Mouse (Mus musculus) embryonic facial prominence, embryonic 10.5 days (tissue): ENCODE results near the gene Lin37. TPM values are rescaled to one million over a fixed set of nuclear protein-coding genes. Genes with fewer than 3 reads are reported as not detected.

Experiments
- DNase-seq: peaks from one replicate; pipeline ENCODE4 v3.0.0-alpha.2; 2017; ENCODE audit warnings: low spot score
- H3K27ac ChIP-seq: fragments of 300-500 bp; sonication (generic); replicated peaks from 2 replicates; pipeline ENCODE4 v1.5.1; 2016; ENCODE audit warnings: mild to moderate bottlenecking
- H3K27me3 ChIP-seq: fragments of 300-500 bp; sonication (generic); replicated peaks from 2 replicates; pipeline ENCODE4 v1.6.1; 2016; ENCODE audit warnings: low read depth, mild to moderate bottlenecking; ENCODE audit not compliant: poor library complexity, severe bottlenecking
- H3K36me3 ChIP-seq: fragments of 300-500 bp; sonication (generic); replicated peaks from 2 replicates; pipeline ENCODE4 v1.6.1; 2016; ENCODE audit warnings: mild to moderate bottlenecking, moderate library complexity
- H3K4me1 ChIP-seq: fragments of 300-500 bp; sonication (generic); 2 replicates; pipeline ENCODE4 v1.6.1; 2016
- H3K4me3 ChIP-seq: fragments of 300-500 bp; sonication (generic); 2 replicates; pipeline ENCODE4 v1.5.1; 2016; ENCODE audit warnings: mild to moderate bottlenecking, moderate library complexity
- H3K9me3 ChIP-seq: fragments of 300-500 bp; sonication (generic); 2 replicates; pipeline ENCODE4 v1.6.1; 2016; ENCODE audit warnings: mild to moderate bottlenecking
- WGBS: fragments of 180-500 bp; shearing (Covaris S2); methylation state at CpG from one replicate; pipeline ENCODE4 v1.1.7; 2016; 5-methylcytosine and 5-hydroxymethylcytosine counted together
- polyA plus RNA-seq: library from polyadenylated mRNA; unstranded; fragments of >200 nt; fragmentation: Nextera tagmentation; extraction: Ambion mirVana; gene quantifications from 2 replicates; pipeline ENCODE4 v1.2.1, GENCODE M21; 2016

The Lin37 gene
- polyA plus RNA-seq = 42.5 and 45.2 TPM in 2 replicates

DNA sequence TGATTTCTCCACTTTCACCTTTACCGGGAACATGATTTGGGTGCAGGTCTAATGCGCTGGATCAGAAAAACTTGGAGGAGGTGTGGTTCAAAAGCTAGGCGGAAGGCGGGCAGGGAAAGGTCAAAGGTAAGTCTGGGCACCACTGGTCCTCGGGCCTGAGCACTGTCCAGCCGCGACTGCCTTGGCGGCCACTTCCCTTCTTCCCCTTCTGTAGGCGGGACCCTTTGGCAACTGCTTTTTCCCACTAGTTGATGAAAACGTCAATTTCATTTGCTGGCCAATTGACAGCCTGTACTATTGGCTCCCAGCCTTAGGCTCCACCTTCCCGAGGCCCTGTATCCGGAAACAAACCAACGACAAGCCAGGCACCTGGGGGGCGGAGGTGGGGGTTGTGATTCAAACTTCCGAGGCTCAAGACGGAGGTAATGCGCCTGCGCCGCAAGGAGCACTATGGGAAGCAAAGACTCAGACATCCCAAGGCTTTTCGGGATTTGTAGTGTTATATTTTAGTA, at the start of gene Lin37:
TSS of gene Lin37 (minus strand) at position 396 of the 512 bp plus-strand sequence.
- H3K4me3 ChIP-seq = peak within 1 kb of the TSS; percentile 64
- peaks cover 37% of the 10 kb centered on the region for H3K4me1 ChIP-seq
- under 1% methylated on average over 20 of the region's 20 CpGs for whole genome bisulfite sequencing
- H3K9me3 ChIP-seq = no peaks in the 10 kb centered on the region
- H3K27ac ChIP-seq = peak within 1 kb of the TSS; percentile 72
- no peaks in the 10 kb centered on the region for H3K27me3 ChIP-seq
- H3K36me3 ChIP-seq = peaks cover 42% of the 10 kb centered on the region
- peak; percentile 96 for DNase-seq

DNA sequence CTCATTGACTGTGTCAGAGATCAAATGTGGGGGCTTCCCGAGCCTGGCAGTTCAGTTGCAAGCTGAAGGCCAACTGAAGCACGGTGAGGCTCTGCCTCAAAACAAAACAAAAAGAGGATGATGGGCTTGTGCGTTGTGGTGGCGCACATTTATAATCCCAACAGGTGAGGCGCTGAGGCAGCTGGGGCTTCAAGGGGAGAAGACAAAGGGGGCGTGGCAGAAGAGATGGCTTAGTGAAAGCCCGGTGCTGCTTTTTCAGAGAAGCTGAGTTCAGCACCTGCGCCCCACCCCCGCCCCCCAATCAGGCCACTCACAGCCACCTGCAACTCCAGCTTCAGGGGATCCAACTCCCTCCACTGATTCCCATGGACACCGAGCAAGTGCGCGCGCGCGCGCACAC, 48.8 kb upstream of the Lin37 start:
- Histone ChIP-seq H3K4me3 (no peak overlapping the region; the same call in 1 of the 2 replicates), H3K36me3 (no peaks in the 10 kb centered on the region), H3K27ac (no peak overlapping the region), H3K4me1 (0 out of 2 replicates have a peak, but pooled peaks cover 7% of the 10 kb centered on the region), H3K27me3 (no peaks in the 10 kb centered on the region), H3K9me3 (no peaks in the 10 kb centered on the region)
- peak; percentile 13 for DNase-seq
- WGBS = 46% methylated on average over 16 of the region's 16 CpGs

DNA sequence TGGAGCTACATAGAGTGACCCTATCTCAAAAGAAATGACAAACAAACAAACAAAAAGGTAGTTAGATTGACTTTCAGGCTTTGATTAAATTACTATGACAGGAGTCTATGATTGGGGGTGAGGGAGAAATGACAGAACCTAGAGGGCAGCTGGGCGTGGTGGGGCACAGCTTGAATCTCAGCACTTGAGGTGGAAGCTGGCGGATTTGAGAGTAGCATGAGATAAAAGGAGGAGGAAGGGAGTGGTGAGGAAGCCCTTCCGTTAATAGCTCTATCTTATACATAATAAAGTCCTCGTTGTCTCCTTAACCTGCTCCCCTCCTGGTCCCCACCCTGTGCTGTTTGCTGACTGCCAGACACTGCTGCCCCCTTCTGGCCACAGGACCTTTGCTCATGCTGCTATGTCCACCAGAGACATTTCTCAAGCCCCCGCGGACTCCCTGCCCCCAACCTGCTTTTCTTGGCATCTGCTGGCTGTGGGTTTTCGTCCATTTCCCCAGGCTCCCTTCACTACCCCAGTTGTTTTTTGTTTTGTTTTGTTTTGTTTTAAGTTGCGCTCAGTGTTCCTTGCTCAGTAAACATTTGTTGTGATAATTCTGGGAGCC, 48.2 kb upstream of the Lin37 start:
- Histone ChIP-seq H3K4me1 (peaks cover 14% of the 10 kb centered on the region), H3K4me3 (no peak overlapping the region; the same call in 1 of the 2 replicates), H3K9me3 (no peaks in the 10 kb centered on the region), H3K27me3 (no peaks in the 10 kb centered on the region), H3K27ac (no peak overlapping the region), H3K36me3 (no peaks in the 10 kb centered on the region)
- 33% methylated on average over 8 of the region's 8 CpGs for WGBS
- peak; percentile 71 for DNase-seq

DNA sequence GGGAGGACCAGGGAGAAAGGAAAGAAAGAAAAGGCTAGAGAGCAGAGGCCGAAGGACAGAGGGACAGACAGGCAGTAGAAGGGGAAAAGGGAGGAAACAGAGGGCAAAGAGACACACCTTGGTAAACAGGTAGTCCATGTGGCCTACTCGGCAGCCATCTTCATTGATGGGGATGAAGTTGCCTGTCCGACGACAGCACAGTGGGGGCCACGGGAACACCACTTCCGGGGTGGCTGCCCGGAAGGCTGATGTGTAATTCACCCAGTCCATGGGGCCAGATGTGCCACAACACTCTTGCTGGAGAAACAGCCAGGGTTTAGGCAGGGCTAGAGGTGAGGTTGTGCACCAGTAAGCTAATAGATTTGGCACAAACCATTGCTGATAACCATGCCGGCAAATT, 45.3 kb upstream of the Lin37 start:
- Histone ChIP-seq H3K4me1 (peaks cover 20% of the 10 kb centered on the region), H3K4me3 (no peak overlapping the region), H3K27me3 (no peaks in the 10 kb centered on the region), H3K36me3 (no peaks in the 10 kb centered on the region), H3K27ac (0 out of 2 replicates have a peak overlapping the region, but pooled peaks have one; percentile 8), H3K9me3 (no peaks in the 10 kb centered on the region)
- no peak for DNase-seq
- 90% methylated on average over 8 of the region's 8 CpGs for WGBS

DNA sequence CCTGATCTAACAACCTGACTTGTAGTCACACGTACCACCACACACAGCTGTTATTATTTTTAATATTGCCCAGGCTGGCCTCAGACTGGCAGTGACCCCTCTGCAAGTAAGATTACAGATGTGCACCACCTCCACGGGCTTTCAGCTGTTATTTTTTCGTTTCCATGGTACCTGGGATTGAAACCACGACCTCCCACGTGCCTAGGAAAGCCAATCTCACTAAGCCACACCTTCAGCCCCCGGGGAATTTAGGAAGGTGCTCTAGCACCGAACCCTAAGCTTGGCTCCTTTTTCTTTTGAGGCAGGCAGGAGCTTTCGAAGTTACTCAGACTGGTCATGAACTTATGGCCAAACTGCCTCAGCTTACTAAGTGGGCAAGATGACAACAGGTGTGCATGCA, 44.8 kb upstream of the Lin37 start:
- Histone ChIP-seq H3K27ac (0 out of 2 replicates have a peak overlapping the region, but pooled peaks have one; percentile 8), H3K9me3 (no peaks in the 10 kb centered on the region), H3K27me3 (no peaks in the 10 kb centered on the region), H3K4me3 (no peak overlapping the region), H3K4me1 (peaks cover 23% of the 10 kb centered on the region), H3K36me3 (no peaks in the 10 kb centered on the region)
- no peak for DNase-seq
- 54% methylated on average over 8 of the region's 8 CpGs for WGBS

DNA sequence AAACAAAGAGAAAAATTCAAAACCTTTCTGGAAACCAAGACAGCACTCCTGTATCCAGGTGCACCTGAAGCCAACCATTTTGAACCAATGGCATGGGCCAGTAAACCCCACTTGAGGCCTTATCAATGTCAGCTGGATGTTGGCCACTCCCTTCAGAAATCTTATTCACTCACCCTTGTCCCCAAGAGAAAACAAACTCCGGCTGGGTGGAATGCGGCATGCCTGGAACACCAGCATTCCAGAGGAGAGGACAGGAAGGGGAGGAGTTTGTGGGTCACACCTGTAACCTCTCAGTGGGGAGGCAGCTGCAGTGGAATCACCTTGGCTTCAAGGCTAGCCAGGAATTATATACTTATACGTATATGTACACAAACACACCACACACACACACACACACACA, 42.9 kb upstream of the Lin37 start:
- Histone ChIP-seq H3K4me1 (peaks cover 18% of the 10 kb centered on the region), H3K27ac (no peak overlapping the region; the same call in 1 of the 2 replicates), H3K27me3 (no peaks in the 10 kb centered on the region), H3K9me3 (no peaks in the 10 kb centered on the region), H3K4me3 (no peak overlapping the region), H3K36me3 (no peaks in the 10 kb centered on the region)
- peak; percentile 62 for DNase-seq
- 42% methylated on average over 3 of the region's 3 CpGs for WGBS

DNA sequence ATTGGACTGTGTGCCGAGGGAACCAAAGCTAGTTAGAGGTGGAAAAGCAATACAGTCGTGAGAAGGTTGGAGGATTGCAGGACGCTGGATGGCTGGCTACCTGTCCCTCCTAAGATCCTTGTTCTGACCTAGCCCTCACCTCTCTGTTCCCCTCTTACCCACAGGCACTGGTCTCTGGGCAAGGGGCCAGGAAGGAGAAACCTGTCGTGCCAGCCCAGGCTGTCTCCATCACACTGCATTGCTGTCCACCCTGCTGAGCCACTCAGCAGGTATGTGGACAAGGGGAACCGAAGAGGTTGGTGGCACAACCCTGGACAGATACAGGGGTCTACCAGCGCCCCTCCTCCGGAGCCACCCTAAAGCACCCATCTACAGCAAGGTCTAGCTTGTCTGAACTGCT, 41.0 kb upstream of the Lin37 start:
- Histone ChIP-seq H3K27ac (no peak overlapping the region), H3K36me3 (no peaks in the 10 kb centered on the region), H3K4me3 (peak overlapping the region; percentile 8; the same call in 1 of the 2 replicates), H3K27me3 (no peaks in the 10 kb centered on the region), H3K4me1 (peaks cover 18% of the 10 kb centered on the region), H3K9me3 (no peaks in the 10 kb centered on the region)
- 78% methylated on average over 7 of the region's 7 CpGs for WGBS
- DNase-seq = no peak

DNA sequence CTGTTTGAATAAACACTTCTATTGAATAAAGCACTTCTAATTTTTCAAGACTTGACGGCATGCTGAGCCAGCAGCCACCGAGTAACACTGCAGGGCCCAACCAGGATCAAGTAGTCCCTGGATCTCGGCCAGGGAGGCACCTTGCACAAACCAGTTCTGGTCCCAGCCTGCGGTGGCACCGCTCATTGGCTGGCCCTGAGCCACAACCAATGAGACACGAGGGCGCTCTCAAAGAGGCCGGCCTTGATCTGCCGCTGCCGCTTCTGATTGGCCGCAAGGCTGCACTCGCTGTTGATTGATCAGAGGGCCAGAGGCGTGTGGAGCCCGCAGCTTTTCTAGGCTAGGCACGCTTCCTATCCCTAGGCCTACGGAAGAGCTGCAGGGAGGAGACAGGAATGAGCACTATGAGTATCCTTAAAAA, 40.3 kb upstream of the Lin37 start:
- peak overlapping the region; percentile 25; the same call in 1 of the 2 replicates for H3K4me3 ChIP-seq
- no peak overlapping the region for H3K27ac ChIP-seq
- no peaks in the 10 kb centered on the region for H3K9me3 ChIP-seq

DNA sequence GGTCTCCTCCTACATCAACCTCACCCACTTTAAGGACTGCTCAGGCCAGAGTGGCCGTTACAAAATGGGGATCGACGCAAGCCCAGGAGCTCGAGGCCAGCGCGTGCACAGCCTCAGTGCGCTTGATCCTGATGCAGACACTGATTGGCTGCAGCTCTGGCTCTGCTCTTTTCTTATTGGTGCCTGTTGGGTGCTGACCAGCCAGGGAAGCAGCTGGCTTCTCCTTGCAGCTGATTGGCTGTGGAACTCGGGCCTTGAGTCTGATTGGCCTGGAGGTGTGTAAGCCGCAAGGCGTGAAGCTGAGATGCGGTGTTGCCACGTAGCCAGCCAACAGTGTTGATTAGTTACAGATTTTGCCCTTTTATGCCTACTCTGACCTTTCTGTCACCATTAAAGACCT, 39.1 kb upstream of the Lin37 start, which contains the start of gene Zbtb32:
TSS of gene Zbtb32 (minus strand) at position 124 of the 400 bp plus-strand sequence.
- H3K27ac ChIP-seq = no peak within 1 kb of the TSS
- no peak for DNase-seq
- 92% methylated on average over 12 of the region's 12 CpGs for WGBS

More for the DNA sequence above, 40.3 kb upstream of the Lin37 start:
- 2% methylated on average over 16 of the region's 16 CpGs for WGBS
- DNase-seq = peak; percentile 85
- H3K4me1 ChIP-seq = peaks cover 18% of the 10 kb centered on the region
- no peaks in the 10 kb centered on the region for H3K36me3 ChIP-seq
- no peaks in the 10 kb centered on the region for H3K27me3 ChIP-seq

DNA sequence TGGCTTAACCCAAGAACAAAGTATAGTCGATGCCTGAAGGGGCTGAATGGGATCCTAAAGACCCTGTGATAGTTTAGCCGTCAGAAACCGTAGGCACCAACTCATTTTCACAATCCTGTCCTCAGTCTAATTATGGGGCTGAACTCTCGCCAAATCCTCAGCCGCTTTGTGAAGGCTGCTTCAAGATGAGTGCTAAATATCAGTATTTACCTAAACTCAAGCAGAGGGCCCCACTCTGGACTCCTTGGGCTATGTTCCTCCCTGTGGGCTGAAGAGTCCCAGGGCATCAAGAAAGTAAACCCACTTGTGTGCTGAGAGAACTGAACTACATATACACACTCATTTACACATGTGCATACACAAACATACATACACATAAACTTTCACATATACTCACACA, 37.2 kb upstream of the Lin37 start:
- no peak for DNase-seq
- Histone ChIP-seq H3K9me3 (no peaks in the 10 kb centered on the region), H3K27ac (no peak overlapping the region), H3K4me1 (peaks cover 4% of the 10 kb centered on the region; the same call in 1 of the 2 replicates), H3K4me3 (no peak overlapping the region), H3K27me3 (no peaks in the 10 kb centered on the region), H3K36me3 (no peaks in the 10 kb centered on the region)
- 77% methylated on average over 5 of the region's 5 CpGs for WGBS

More for the DNA sequence above, 39.1 kb upstream of the Lin37 start, which contains the start of gene Zbtb32:
- Histone ChIP-seq H3K4me3 (peak within 1 kb of the TSS; percentile 25; the same call in 1 of the 2 replicates), H3K4me1 (peaks cover 18% of the 10 kb centered on the region), H3K27me3 (no peaks in the 10 kb centered on the region), H3K36me3 (no peaks in the 10 kb centered on the region), H3K9me3 (no peaks in the 10 kb centered on the region)

DNA sequence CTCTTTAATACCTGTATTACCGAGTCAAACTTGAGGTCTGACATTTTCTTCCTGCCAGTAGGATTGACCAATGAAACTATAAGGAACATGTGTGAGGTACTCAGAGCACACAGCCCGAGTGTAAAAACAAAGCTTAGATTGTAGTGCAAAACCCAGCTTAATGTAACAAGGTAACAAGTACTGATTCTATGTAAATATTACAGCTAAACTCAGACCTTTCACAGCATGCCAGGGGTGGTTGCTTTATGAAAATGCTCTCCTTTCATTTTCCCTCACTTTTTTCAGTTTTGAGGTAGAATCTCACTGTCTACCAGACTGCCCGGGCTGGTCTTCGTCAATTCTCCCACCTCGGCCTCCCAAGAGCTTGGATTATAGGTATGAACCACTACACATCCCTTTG, 36.5 kb upstream of the Lin37 start:
- no peak for DNase-seq
- Histone ChIP-seq H3K4me3 (no peak overlapping the region), H3K27me3 (no peaks in the 10 kb centered on the region), H3K9me3 (no peaks in the 10 kb centered on the region), H3K27ac (no peak overlapping the region), H3K36me3 (no peaks in the 10 kb centered on the region), H3K4me1 (peaks cover 4% of the 10 kb centered on the region; the same call in 1 of the 2 replicates)
- WGBS = 83% methylated on average over 5 of the region's 5 CpGs

DNA sequence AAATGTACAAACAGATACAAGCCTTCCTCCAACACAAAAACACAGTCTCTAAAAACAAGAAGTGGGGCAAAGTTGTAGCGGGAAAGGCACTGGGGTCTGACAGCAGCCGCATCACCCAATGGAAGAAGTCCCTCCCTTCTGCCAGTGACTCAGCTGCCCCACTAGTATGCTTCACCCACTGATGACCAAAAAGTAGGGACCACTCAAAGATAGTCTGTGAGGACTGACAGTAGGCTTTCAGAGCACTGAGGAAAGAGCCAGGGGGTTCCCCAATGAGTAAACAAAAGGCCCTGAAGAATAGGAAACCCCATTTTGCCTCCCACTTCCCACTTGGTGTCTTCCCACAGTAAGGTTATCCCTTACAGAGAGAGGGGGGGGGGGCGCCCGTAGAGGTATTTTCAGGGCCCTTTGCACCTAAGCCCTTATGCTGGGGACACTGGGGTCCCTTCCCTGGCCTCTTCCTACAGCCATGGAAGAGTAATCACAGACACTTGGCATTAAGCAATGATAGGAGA, 34.9 kb upstream of the Lin37 start:
- Histone ChIP-seq H3K27me3 (no peaks in the 10 kb centered on the region), H3K36me3 (no peaks in the 10 kb centered on the region), H3K4me3 (no peak overlapping the region), H3K4me1 (peaks cover 9% of the 10 kb centered on the region), H3K27ac (no peak overlapping the region), H3K9me3 (no peaks in the 10 kb centered on the region)
- no peak for DNase-seq
- 67% methylated on average over 4 of the region's 4 CpGs for WGBS
